In the genomic region with DNA sequence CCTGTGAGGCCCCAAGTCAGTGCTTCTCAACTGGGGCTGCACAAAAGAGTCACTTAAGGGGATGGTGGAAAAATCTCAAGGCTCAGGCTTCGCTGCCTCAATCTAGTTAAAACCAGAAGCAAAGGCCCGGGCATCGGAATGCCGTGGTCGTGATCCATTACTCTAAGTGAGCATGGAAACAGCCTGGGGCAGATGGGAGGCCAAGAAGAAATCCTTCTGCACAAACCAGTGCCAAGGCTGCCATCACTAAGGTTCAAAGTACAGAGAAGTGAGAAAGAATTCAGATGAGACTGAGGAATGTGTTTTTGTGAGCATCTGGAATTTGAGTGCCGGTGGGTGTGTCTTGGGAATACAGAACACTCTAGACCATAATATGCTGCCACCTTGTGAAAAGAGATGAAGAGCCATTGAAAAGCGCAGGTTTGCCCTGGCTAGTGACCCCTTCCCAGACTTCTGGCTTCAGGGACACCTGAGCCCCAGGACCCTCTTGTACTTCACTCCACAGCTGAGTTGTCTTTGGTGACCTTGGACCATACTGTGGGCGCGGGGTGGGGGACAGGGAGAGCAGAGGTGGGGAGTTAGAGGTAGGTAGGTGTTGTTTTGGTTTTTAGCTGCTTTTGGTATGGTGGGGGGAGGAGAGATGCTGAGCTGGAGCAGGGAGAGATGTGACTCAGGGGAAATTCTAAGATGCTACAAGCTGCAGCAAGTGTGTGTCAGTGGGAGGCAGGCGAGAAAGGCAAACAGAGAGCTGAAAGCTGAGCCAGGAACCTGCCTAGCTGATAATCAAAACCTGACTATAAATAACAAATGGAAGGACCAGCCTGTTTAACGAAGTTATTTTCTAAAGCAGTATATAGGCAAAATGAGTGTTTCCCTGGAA, we compare ENCODE assay signal across 11 mouse cellular contexts. TPM values are rescaled to one million over a fixed set of nuclear protein-coding genes. Genes with fewer than 3 reads are reported as not detected.
DNase-seq lines count a peak whose midpoint lies in the region; ATAC-seq lines count a peak whose summit lies in the region.
"Had no signal": no experiment of that assay in that cellular context is flagged by ENCODE, and none has a peak within 500 bp of the region (broad histone marks: within the 10 kb centered on the region; RNA-seq: fewer than 3 reads in every experiment).

No protein-coding gene starts in this region.

- no peaks in the 10 kb centered on the region for H3K9me3 ChIP-seq in embryonic facial prominence, embryonic 14.5 days (ENCODE audit: control insufficient read depth, low read length)
- peaks cover 4% of the 10 kb centered on the region; the same call in 1 of the 2 replicates for H3K9me3 ChIP-seq in intestine, embryonic 16.5 days (ENCODE audit: control insufficient read depth, low read length)

- no peak overlapping the region for H3K9ac ChIP-seq in embryonic facial prominence, embryonic 14.5 days (ENCODE audit: low read depth, low read length)
- H3K9ac ChIP-seq in intestine, embryonic 16.5 days (ENCODE audit: low read depth, low read length): no peak overlapping the region
- H3K9ac ChIP-seq: embryonic facial prominence, embryonic 15.5 days had no signal

- ATAC-seq in embryonic facial prominence, embryonic 14.5 days (ENCODE audit: low read depth): no peak
- ATAC-seq in intestine, embryonic 16.5 days: no peak

- H3K36me3 ChIP-seq in embryonic facial prominence, embryonic 14.5 days (ENCODE audit: control insufficient read depth, insufficient read depth, low read length): no peaks in the 10 kb centered on the region
- no peaks in the 10 kb centered on the region for H3K36me3 ChIP-seq in intestine, embryonic 16.5 days (ENCODE audit: control insufficient read depth, insufficient read depth, low read length)
- H3K36me3 ChIP-seq: embryonic facial prominence, embryonic 15.5 days had no signal

- H3K27me3 ChIP-seq in embryonic facial prominence, embryonic 14.5 days (replicated peaks; ENCODE audit: control insufficient read depth, insufficient read depth, low read length): no peaks in the 10 kb centered on the region
- H3K27me3 ChIP-seq in intestine, embryonic 16.5 days (replicated peaks; ENCODE audit: control insufficient read depth, insufficient read depth, low read length): no peaks in the 10 kb centered on the region
- H3K27me3 ChIP-seq: embryonic facial prominence, embryonic 15.5 days had no signal

- 45% methylated on average over 11 of the region's 11 CpGs for WGBS in embryonic facial prominence, embryonic 14.5 days
- 72% methylated on average over 11 of the region's 11 CpGs for WGBS in intestine, embryonic 16.5 days

- H3K4me2 ChIP-seq in embryonic facial prominence, embryonic 14.5 days (ENCODE audit: low read depth, low read length): no peak overlapping the region
- H3K4me2 ChIP-seq in intestine, embryonic 16.5 days (ENCODE audit: low read depth, low read length): no peak overlapping the region
- H3K4me2 ChIP-seq: embryonic facial prominence, embryonic 15.5 days; heart, embryonic 11.5 days had no signal

- peak; percentile 47 for DNase-seq in layer of hippocampus, adult 11-12 months (ENCODE audit: low spot score)
- no peak for DNase-seq in layer of hippocampus, postnatal 10 days (ENCODE audit: low spot score in 2 of 2)
- DNase-seq in embryonic facial prominence, embryonic 14.5 days (ENCODE audit: low spot score): peak; percentile 50
- DNase-seq in kidney, postnatal 36 days: peak; percentile 62 to 69
- DNase-seq in right cerebral cortex, postnatal 14 days: peak; percentile 31
- no peak for DNase-seq in urinary bladder, adult 2 months (ENCODE audit: low spot score)
- no peak for DNase-seq in thymus, postnatal 14 days
- DNase-seq: lung, postnatal 14 days had no signal

- no peak overlapping the region for H3K27ac ChIP-seq in embryonic facial prominence, embryonic 14.5 days (replicated peaks; ENCODE audit: low read depth, low read length)
- no peak overlapping the region for H3K27ac ChIP-seq in intestine, embryonic 16.5 days (ENCODE audit: low read length)
- H3K27ac ChIP-seq: embryonic facial prominence, embryonic 15.5 days had no signal

- no peaks in the 10 kb centered on the region; the same call in 1 of the 2 replicates for H3K4me1 ChIP-seq in embryonic facial prominence, embryonic 14.5 days (ENCODE audit: control insufficient read depth, insufficient read depth, low read length)
- no peaks in the 10 kb centered on the region for H3K4me1 ChIP-seq in intestine, embryonic 16.5 days (ENCODE audit: control insufficient read depth, insufficient read depth, low read length)

- no peak overlapping the region for H3K4me3 ChIP-seq in embryonic facial prominence, embryonic 14.5 days (ENCODE audit: low read depth, low read length)
- no peak overlapping the region for H3K4me3 ChIP-seq in intestine, embryonic 16.5 days (ENCODE audit: low read length)
- H3K4me3 ChIP-seq: embryonic facial prominence, embryonic 15.5 days had no signal

RNA-seq across cellular contexts. Expression of a gene that starts 26.9 kb away (rescaled TPM):
- 10 to 100 TPM; 57.7 to 63.9 TPM for total RNA-seq in layer of hippocampus, postnatal 10 days (2021)
- polyA plus RNA-seq in embryonic facial prominence, embryonic 14.5 days (2014; fragmentation: Nextera tagmentation; extraction: Ambion mirVana): 11.9 and 13.2 TPM in 2 replicates
- 10.3 and 13.7 TPM in 2 replicates for polyA plus RNA-seq in urinary bladder, adult 2 months (2012; rRNA removed)
- 5.1 and 5.4 TPM in 2 replicates for polyA plus RNA-seq in intestine, embryonic 16.5 days (2015; fragmentation: Nextera tagmentation; extraction: Ambion mirVana)

Comparison
In these comparisons a context has a peak if more than half of its experiments do, and no peak if none do; other contexts are left out.
1. DNase-seq: peak in layer of hippocampus, adult 11-12 months (single experiment), embryonic facial prominence, embryonic 14.5 days (single experiment), kidney, postnatal 36 days (2 of 2) and right cerebral cortex, postnatal 14 days (single experiment); none in layer of hippocampus, postnatal 10 days (0 of 2), urinary bladder, adult 2 months (single experiment) and thymus, postnatal 14 days (single experiment).